Mouse (Mus musculus): Measurements from ENCODE around the gene Zfp597. TPM values are rescaled to one million over a fixed set of nuclear protein-coding genes. Genes with fewer than 3 reads are reported as not detected.
A peak's percentile ranks its signal among the peaks of the same experiment; 100 is the strongest.
"Not testable (repeated sequence)": the region's sequence is repeated elsewhere in the genome, so short reads cannot be mapped to it uniquely, and the experiment has no call there.

Zfp597 gene
- polyA plus RNA-seq, 1 experiment from 2014 or later = 19.5 TPM

- Histone ChIP-seq H3K27ac (peak within 1 kb of the TSS; percentile 48; the same call in 1 of the 2 replicates), H3K9me3 (ENCODE audit: control insufficient read depth, low read length) (no peaks in the 10 kb centered on the region), H3K4me1 (replicated peaks; ENCODE audit: control insufficient read depth, insufficient read depth, low read length) (peaks cover 12% of the 10 kb centered on the region), H3K4me2 (replicated peaks) (peak within 1 kb of the TSS; percentile 94), H3K9ac (peak within 1 kb of the TSS; percentile 64), H3K36me3 (replicated peaks; ENCODE audit: control insufficient read depth, insufficient read depth) (peaks cover 29% of the 10 kb centered on the region), H3K4me3 (replicated peaks; ENCODE audit: low read length) (peak within 1 kb of the TSS; percentile 44), H3K27me3 (ENCODE audit: control insufficient read depth, insufficient read depth, low read length) (no peaks in the 10 kb centered on the region)
- 4% methylated on average over 47 of the region's 47 CpGs for WGBS
- ATAC-seq (ENCODE audit: low FRiP score) (peak; percentile 97), DNase-seq (ENCODE audit: low spot score) (peak; percentile 87)
Measured at GRCm38 (mm10) chr16:3872216-3873047, 11.9 kb downstream of the Zfp597 start, which contains the start of gene Naa60. Gene Naa60, plus strand, starts transcription at chr16:3872375.

DNA sequence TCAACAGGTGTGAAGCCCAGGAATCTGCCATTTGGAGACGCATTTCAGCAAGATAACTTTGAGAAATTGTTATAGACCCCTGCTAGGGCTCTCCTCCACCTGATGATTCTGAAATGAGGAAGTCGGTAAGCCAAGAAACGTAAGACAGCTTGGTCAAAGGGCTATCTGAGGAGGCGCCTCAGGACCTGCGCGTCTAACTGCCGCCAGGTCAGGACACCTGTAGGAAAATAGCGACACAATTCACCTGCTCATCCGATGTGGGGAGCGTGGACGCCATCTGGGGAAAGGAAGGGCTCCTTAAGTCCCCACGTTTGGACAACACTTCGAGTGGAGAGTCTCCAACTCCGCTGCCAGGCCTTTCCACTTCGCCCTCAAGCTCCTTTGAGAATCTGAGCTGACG is 12.5 kb downstream of the Zfp597 start:
- peak overlapping the region; percentile 64 for H3K9ac ChIP-seq
- H3K4me3 ChIP-seq (replicated peaks; ENCODE audit: low read length) = peak overlapping the region; percentile 44
- no peaks in the 10 kb centered on the region for H3K27me3 ChIP-seq (ENCODE audit: control insufficient read depth, insufficient read depth, low read length)
- 1% methylated on average over 16 of the region's 16 CpGs for WGBS
- DNase-seq (ENCODE audit: low spot score) (no peak), ATAC-seq (ENCODE audit: low FRiP score) (peak; percentile 17; the same call in 1 of the 2 replicates)
- H3K4me2 ChIP-seq (replicated peaks) = peak overlapping the region; percentile 94
- H3K4me1 ChIP-seq (replicated peaks; ENCODE audit: control insufficient read depth, insufficient read depth, low read length) = peaks cover 12% of the 10 kb centered on the region
- H3K36me3 ChIP-seq (replicated peaks; ENCODE audit: control insufficient read depth, insufficient read depth) = peaks cover 27% of the 10 kb centered on the region
- peak overlapping the region; percentile 48; the same call in 1 of the 2 replicates for H3K27ac ChIP-seq
- no peaks in the 10 kb centered on the region for H3K9me3 ChIP-seq (ENCODE audit: control insufficient read depth, low read length)

- peaks cover 35% of the 10 kb centered on the region for H3K36me3 ChIP-seq (replicated peaks; ENCODE audit: control insufficient read depth, insufficient read depth)
- H3K9ac ChIP-seq = no peak overlapping the region
- no peaks in the 10 kb centered on the region for H3K9me3 ChIP-seq (ENCODE audit: control insufficient read depth, low read length)
- no peaks in the 10 kb centered on the region for H3K4me1 ChIP-seq (replicated peaks; ENCODE audit: control insufficient read depth, insufficient read depth, low read length)
- no peak overlapping the region for H3K4me2 ChIP-seq (replicated peaks)
- no peak for ATAC-seq (ENCODE audit: low FRiP score)
- WGBS = 98% methylated on average over 4 of the region's 4 CpGs
- H3K27ac ChIP-seq = no peak overlapping the region
- H3K4me3 ChIP-seq (replicated peaks; ENCODE audit: low read length) = no peak overlapping the region
- H3K27me3 ChIP-seq (ENCODE audit: control insufficient read depth, insufficient read depth, low read length) = no peaks in the 10 kb centered on the region
- DNase-seq (ENCODE audit: low spot score) = no peak
Measured at GRCm38 (mm10) chr16:3859254-3859653, 25.1 kb downstream of the Zfp597 start.

DNA sequence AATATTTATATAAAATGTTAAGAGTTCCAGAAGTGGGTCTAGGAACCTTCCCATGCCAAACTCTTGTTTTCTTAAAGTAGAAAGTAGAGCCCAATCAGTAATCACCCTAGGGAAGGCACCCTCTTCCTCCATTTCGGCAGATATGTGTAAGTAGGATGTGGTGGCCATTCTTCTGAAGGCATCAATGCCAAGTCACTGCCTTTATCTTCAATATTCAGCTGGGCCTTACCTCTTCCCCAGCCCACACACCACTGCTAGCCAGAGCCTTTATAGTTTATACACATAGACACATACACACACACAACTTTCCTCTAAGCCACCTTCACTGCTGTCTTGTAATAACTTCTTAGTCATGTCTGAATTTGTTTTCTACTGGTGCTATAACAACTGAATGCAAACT is 28.6 kb downstream of the Zfp597 start:
- no peak overlapping the region for H3K27ac ChIP-seq
- ATAC-seq (ENCODE audit: low FRiP score) = no peak
- H3K9me3 ChIP-seq (ENCODE audit: control insufficient read depth, low read length) = no peaks in the 10 kb centered on the region

GRCm38 (mm10) chr16:3854437-3855182 is 29.8 kb downstream of the Zfp597 start:
- DNase-seq (ENCODE audit: low spot score) (no peak), ATAC-seq (ENCODE audit: low FRiP score) (no peak)
- no peak overlapping the region for H3K4me3 ChIP-seq (replicated peaks; ENCODE audit: low read length)
- H3K27ac ChIP-seq = no peak overlapping the region
- H3K9ac ChIP-seq = no peak overlapping the region
- H3K4me2 ChIP-seq (replicated peaks) = no peak overlapping the region
- H3K27me3 ChIP-seq (ENCODE audit: control insufficient read depth, insufficient read depth, low read length) = no peaks in the 10 kb centered on the region
- 0 out of 2 replicates have a peak, but pooled peaks cover 5% of the 10 kb centered on the region for H3K4me1 ChIP-seq (replicated peaks; ENCODE audit: control insufficient read depth, insufficient read depth, low read length)
- WGBS = 46% methylated on average over 11 of the region's 11 CpGs
- no peaks in the 10 kb centered on the region; the same call in 1 of the 2 replicates for H3K36me3 ChIP-seq (replicated peaks; ENCODE audit: control insufficient read depth, insufficient read depth)
- H3K9me3 ChIP-seq (ENCODE audit: control insufficient read depth, low read length) = no peaks in the 10 kb centered on the region

More for the DNA sequence above, 28.6 kb downstream of the Zfp597 start:
- Histone ChIP-seq H3K36me3 (replicated peaks; ENCODE audit: control insufficient read depth, insufficient read depth) (peaks cover 6% of the 10 kb centered on the region; the same call in 1 of the 2 replicates), H3K9ac (no peak overlapping the region), H3K4me1 (replicated peaks; ENCODE audit: control insufficient read depth, insufficient read depth, low read length) (no peaks in the 10 kb centered on the region), H3K4me2 (replicated peaks) (no peak overlapping the region), H3K4me3 (replicated peaks; ENCODE audit: low read length) (no peak overlapping the region), H3K27me3 (ENCODE audit: control insufficient read depth, insufficient read depth, low read length) (no peaks in the 10 kb centered on the region)
- 85% methylated on average over 1 of the region's 1 CpGs for WGBS
- DNase-seq (ENCODE audit: low spot score) = no peak

DNA sequence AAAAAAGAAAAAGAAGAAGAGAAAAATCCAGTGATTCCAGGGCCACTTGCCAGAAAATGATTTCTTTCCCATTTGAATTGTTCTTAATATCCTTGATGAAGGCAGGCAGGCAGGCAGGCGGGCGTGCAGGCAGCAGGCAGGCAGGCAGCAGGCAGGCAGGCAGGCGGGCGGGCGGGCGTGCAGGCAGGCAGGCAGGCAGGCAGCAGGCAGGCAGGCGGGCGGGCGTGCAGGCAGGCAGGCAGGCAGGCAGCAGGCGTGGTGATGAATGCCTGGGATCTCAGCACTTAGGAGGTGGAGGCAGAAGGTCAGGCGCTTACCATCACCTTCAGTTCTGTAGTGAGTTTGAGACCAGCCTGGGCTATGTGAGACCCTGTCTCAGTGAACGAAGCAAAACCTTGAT is 31.8 kb downstream of the Zfp597 start:
- Histone ChIP-seq H3K27ac (no peak overlapping the region), H3K9ac (no peak overlapping the region), H3K4me3 (replicated peaks; ENCODE audit: low read length) (no peak overlapping the region), H3K4me1 (replicated peaks; ENCODE audit: control insufficient read depth, insufficient read depth, low read length) (peaks cover 19% of the 10 kb centered on the region), H3K36me3 (replicated peaks; ENCODE audit: control insufficient read depth, insufficient read depth) (no peaks in the 10 kb centered on the region; the same call in 1 of the 2 replicates), H3K9me3 (ENCODE audit: control insufficient read depth, low read length) (no peaks in the 10 kb centered on the region), H3K4me2 (replicated peaks) (no peak overlapping the region), H3K27me3 (ENCODE audit: control insufficient read depth, insufficient read depth, low read length) (no peaks in the 10 kb centered on the region)
- WGBS = 42% methylated on average over 12 of the region's 12 CpGs
- ATAC-seq (ENCODE audit: low FRiP score) = no peak
- no peak for DNase-seq (ENCODE audit: low spot score)

DNA sequence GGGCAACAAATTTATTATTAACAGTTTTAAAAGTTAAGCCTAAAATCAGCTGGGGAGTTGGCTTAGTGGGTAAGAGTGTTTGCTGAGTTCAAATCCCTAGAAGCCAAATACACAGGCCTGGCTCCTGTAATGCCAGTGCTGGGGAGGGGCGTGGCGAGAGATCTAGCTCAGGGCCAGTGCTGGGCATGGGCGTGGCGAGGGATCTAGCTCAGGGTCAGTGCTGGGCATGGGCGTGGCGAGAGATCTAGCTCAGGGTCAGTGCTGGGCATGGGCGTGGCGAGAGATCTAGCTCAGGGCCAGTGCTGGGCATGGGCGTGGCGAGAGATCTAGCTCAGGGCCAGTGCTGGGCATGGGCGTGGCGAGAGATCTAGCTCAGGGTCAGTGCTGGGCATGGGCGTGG is 33.1 kb downstream of the Zfp597 start:
- WGBS = 88% methylated on average over 11 of the region's 13 CpGs
- not testable (repeated sequence) for H3K4me3 ChIP-seq (replicated peaks; ENCODE audit: low read length); DNase-seq (ENCODE audit: low spot score); H3K27ac ChIP-seq; H3K36me3 ChIP-seq (replicated peaks; ENCODE audit: control insufficient read depth, insufficient read depth); H3K9ac ChIP-seq; ATAC-seq (ENCODE audit: low FRiP score); H3K4me2 ChIP-seq (replicated peaks); H3K9me3 ChIP-seq (ENCODE audit: control insufficient read depth, low read length); H3K27me3 ChIP-seq (ENCODE audit: control insufficient read depth, insufficient read depth, low read length)
- peaks cover 20% of the 10 kb centered on the region for H3K4me1 ChIP-seq (replicated peaks; ENCODE audit: control insufficient read depth, insufficient read depth, low read length)

DNA sequence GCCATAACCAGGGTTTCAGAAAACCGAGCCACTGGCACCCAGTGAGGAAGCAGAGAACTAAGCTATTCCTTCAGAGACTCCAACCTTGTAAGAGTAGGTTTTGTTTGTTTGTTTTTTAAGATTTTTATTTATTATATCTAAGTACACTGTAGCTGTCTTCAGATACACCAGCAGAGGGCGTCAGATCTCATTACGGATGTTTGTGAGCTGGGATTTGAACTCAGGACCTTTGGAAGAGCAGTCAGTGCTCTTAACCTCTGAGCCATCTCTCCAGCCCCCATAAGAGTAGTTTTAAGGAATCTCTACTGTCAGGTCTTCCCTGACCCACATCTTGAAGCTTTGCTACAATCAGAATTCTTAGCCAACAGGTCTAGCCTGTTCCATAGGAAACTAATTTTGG is 35.9 kb downstream of the Zfp597 start:
- Histone ChIP-seq H3K9ac (no peak overlapping the region), H3K4me2 (replicated peaks) (0 out of 2 replicates have a peak overlapping the region, but pooled peaks have one; percentile 55), H3K4me1 (replicated peaks; ENCODE audit: control insufficient read depth, insufficient read depth, low read length) (peaks cover 20% of the 10 kb centered on the region), H3K9me3 (ENCODE audit: control insufficient read depth, low read length) (no peaks in the 10 kb centered on the region), H3K27ac (no peak overlapping the region), H3K36me3 (replicated peaks; ENCODE audit: control insufficient read depth, insufficient read depth) (no peaks in the 10 kb centered on the region), H3K27me3 (ENCODE audit: control insufficient read depth, insufficient read depth, low read length) (no peaks in the 10 kb centered on the region), H3K4me3 (replicated peaks; ENCODE audit: low read length) (no peak overlapping the region)
- ATAC-seq (ENCODE audit: low FRiP score) = no peak
- no peak for DNase-seq (ENCODE audit: low spot score)
- whole genome bisulfite sequencing = 71% methylated on average over 3 of the region's 3 CpGs

DNA sequence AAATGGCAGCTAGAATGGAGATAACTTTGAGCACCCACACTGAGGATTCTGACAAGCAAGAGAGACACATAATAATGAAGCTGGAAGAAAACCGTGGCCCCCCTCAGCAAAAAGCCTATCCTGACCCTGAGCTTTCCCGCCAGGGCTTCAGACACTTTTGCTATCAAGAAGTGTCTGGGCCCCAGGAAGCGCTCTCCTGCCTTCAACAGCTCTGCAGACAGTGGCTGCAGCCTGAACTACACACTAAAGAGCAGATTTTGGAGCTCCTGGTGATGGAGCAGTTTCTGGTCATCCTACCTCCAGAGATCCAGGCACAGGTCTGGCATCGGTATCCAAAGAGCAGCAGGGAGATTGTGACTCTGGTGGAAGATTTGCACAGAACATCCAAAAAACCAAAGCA is 36.5 kb downstream of the Zfp597 start:
- no peak for DNase-seq (ENCODE audit: low spot score)
- H3K9ac ChIP-seq = peak overlapping the region; percentile 60
- no peaks in the 10 kb centered on the region for H3K9me3 ChIP-seq (ENCODE audit: control insufficient read depth, low read length)
- H3K4me3 ChIP-seq (replicated peaks; ENCODE audit: low read length) = peak overlapping the region; percentile 57
- no peaks in the 10 kb centered on the region for H3K27me3 ChIP-seq (ENCODE audit: control insufficient read depth, insufficient read depth, low read length)
- WGBS = 69% methylated on average over 4 of the region's 4 CpGs
- no peak for ATAC-seq (ENCODE audit: low FRiP score)
- H3K4me1 ChIP-seq (replicated peaks; ENCODE audit: control insufficient read depth, insufficient read depth, low read length) = peaks cover 20% of the 10 kb centered on the region
- H3K4me2 ChIP-seq (replicated peaks) = peak overlapping the region; percentile 55
- no peak overlapping the region for H3K27ac ChIP-seq
- no peaks in the 10 kb centered on the region for H3K36me3 ChIP-seq (replicated peaks; ENCODE audit: control insufficient read depth, insufficient read depth)

Data from hindbrain, embryonic 14.5 days (tissue).